In genomic region chr19:7729543-7729942, GRCm38 (mm10) we compare ENCODE assay signal across 12 mouse cellular contexts. TPM values are rescaled to one million over a fixed set of nuclear protein-coding genes. Genes with fewer than 3 reads are reported as not detected.
DNase-seq lines count a peak whose midpoint lies in the region; ATAC-seq lines count a peak whose summit lies in the region.
"Had no signal": no experiment of that assay in that cellular context is flagged by ENCODE, and none has a peak within 500 bp of the region (broad histone marks: within the 10 kb centered on the region; RNA-seq: fewer than 3 reads in every experiment).

No protein-coding gene starts in this region.

- no peaks in the 10 kb centered on the region for H3K4me1 ChIP-seq in kidney, embryonic 14.5 days (ENCODE audit: control insufficient read depth, insufficient read depth, low read length)

- H3K36me3 ChIP-seq in kidney, embryonic 14.5 days (ENCODE audit: control insufficient read depth, insufficient read depth, low read length), result no peaks in the 10 kb centered on the region

- no peak overlapping the region for H3K9ac ChIP-seq in kidney, embryonic 14.5 days (ENCODE audit: low read depth, low read length)

- no peak for ATAC-seq in kidney, embryonic 14.5 days (ENCODE audit: low FRiP score, low TSS enrichment)
- no peak for ATAC-seq in megakaryocyte progenitor cell, adult 5-6 weeks (replicated peaks; ENCODE audit: poor library complexity)

- no peak overlapping the region for H3K4me3 ChIP-seq in kidney, embryonic 14.5 days (ENCODE audit: low read length)

- whole genome bisulfite sequencing in kidney, embryonic 14.5 days, result 56% methylated on average over 1 of the region's 1 CpGs

- no peak overlapping the region for H3K4me2 ChIP-seq in kidney, embryonic 14.5 days (replicated peaks; ENCODE audit: low read depth, low read length)

- no peak overlapping the region for H3K27ac ChIP-seq in kidney, embryonic 14.5 days (ENCODE audit: low read depth, low read length)

- peak; percentile 30 for DNase-seq in kidney, adult 11 months
- peak; percentile 38 for DNase-seq in 416B (ENCODE audit: low read depth)
- peak; percentile 32 for DNase-seq in ES-CJ7 (ENCODE audit: low read depth, low spot score)
- DNase-seq in kidney, postnatal 36 days, result peak; percentile 47 to 82
- DNase-seq in cerebellum, postnatal 4 days (ENCODE audit: low spot score in 2 of 2), result no peak
- no peak for DNase-seq in urinary bladder, adult 2 months (ENCODE audit: low spot score)
- DNase-seq: heart, postnatal 14 days; lung, adult 2 months; right cerebral cortex, postnatal 4 days had no signal

- no peaks in the 10 kb centered on the region for H3K9me3 ChIP-seq in kidney, embryonic 14.5 days (ENCODE audit: control insufficient read depth, low read length)

- H3K27me3 ChIP-seq in kidney, embryonic 14.5 days (ENCODE audit: control insufficient read depth, insufficient read depth, low read length), result no peaks in the 10 kb centered on the region

RNA-seq across cellular contexts. Expression of gene Slc22a19, which starts 18.4 kb away (rescaled TPM):
- polyA plus RNA-seq in kidney, embryonic 14.5 days (2014; fragmentation: Nextera tagmentation; extraction: Ambion mirVana), result 0.29 and 0.92 TPM in 2 replicates
- not detected in 2 replicates for total RNA-seq in megakaryocyte progenitor cell, adult 5-6 weeks (2015)
- not detected in 2 replicates for total RNA-seq in megakaryocyte progenitor cell, adult 5-6 weeks (2017)
- not detected in 2 replicates for polyA plus RNA-seq in urinary bladder, adult 2 months (2012; rRNA removed)
- total RNA-seq: heart, postnatal 14 days; left cerebral cortex, adult 8-10 months had no signal
- polyA plus RNA-seq: lung, adult 2 months had no signal

Comparison
In these comparisons a context has a peak if more than half of its experiments do, and no peak if none do; other contexts are left out.
1. DNase-seq: peak in kidney, adult 11 months (single experiment), 416B (single experiment), ES-CJ7 (single experiment) and kidney, postnatal 36 days (2 of 2); none in cerebellum, postnatal 4 days (0 of 2) and urinary bladder, adult 2 months (single experiment).